Mouse (Mus musculus) left cerebral cortex, postnatal 4 days (tissue): Measurements from ENCODE around the gene Dlgap1. TPM values are rescaled to one million over a fixed set of nuclear protein-coding genes. Genes with fewer than 3 reads are reported as not detected.
A peak's percentile ranks its signal among the peaks of the same experiment; 100 is the strongest.

Experiments used
- DNase-seq: peaks from one replicate; pipeline ENCODE4 v3.0.0-alpha.2; 2022
- intact Hi-C: fragments of 180-260 bp; cut with DNase I; formaldehyde crosslinking; loops from one replicate; pipeline ENCODE4 v1.15.1; 2025
- total RNA-seq, 2 experiments: library from RNA; stranded (reverse); gene quantifications; 2 replicates each; pipeline ENCODE4 v1.2.3; 2021

The Dlgap1 gene
- total RNA-seq, 2 experiments from 2014 or later, result 157 to 164 TPM

DNA sequence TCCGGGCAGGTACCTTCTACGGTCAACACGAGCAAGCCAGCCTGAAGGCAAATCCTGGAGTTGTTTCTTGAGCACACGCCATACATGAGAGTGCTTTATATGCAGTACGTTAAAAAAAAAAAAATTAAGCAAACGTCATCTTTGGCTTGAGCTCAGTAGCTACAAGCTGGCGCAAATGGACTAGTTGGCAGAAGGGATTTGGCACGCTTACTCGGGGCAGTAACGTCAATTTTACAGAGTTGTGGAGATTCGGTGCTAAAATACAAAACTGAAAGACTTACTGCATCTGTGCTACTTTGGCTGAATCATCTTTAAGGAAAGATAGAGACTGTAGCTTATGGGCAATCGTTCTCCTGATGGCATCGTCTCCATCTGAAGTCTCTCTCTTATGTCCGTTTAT is 474.1 kb downstream of the Dlgap1 start:
- DNase-seq, result peak; percentile 62
- intact Hi-C loops, result no loop called here

DNA sequence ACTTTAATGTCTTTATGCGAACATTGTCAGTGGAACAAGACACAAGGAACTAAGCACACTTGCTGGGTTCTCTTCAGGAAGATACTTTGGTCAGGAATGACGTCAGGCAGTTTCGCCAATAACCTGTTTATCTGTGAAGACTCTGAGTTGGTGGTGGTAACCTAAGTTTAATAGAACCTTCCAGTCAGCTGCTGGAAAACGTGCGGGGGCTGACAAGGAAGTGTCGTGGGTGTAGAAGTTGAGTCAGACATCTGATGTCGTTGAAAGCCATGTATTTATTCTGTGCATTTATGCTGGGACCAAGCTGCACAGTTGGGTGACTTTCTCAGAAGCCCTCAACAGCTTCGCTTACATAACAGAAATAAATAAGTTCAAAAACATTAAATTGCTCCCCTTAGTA is 477.6 kb downstream of the Dlgap1 start:
- intact Hi-C loops, result no loop called here
- DNase-seq, result no peak

DNA sequence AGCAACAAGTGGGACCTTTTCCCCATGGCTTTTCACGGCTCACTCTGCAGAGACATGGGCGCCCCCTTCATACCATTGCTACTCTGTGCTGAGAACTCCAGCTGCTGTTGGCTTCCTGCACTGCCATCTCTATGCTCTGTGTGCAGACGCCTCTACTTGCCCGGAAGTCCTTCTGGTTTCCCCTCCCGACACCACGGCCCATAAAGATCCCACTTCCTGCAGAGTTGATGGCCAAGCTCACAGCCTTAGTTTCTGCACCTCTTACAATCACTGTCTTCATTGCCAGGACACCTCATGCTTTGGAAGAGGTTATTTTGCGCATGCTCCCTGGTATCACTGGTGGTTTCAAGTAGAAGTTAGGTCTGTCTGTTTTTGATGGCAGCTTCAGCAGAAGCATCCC is 486.2 kb downstream of the Dlgap1 start:
- intact Hi-C loops, result no loop called here
- DNase-seq, result no peak

DNA sequence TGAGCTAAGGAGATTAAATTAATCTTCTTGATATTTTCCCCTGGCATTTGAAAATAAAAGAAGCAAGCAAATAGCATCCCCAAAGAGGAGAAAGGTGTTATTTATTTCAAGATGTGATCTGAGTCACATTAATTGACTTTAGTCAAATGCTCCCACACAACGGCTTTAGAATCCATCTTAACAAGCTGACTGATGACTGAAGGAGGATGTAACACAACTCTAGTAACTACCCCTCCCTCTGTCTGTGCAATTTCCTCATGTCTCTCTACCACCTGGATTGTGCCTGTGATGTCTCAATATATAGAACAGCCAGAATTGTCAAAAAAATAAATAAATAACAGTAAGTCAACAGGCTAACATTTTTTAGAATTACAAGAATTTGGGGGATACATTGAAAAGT is 488.2 kb downstream of the Dlgap1 start:
- DNase-seq, result no peak
- intact Hi-C loops, result no loop called here

DNA sequence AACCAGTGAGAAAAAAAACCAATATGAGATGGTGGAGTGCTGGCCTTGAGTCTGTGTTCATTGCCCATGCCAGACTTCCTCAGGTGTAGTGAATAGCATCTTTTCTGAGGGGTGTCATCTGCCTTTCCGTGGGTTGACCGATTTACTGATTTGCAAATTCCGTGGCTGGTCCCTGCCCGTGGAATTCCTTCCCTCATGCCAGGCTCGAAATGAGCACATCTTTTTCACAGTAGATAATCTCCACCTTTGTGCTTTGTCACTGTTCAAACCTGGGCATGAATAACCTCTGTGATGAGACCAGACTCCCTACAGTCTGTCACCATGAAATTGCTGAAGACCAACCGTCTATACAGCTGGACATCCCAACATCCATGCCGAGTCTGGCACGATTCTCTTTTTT is 493.4 kb downstream of the Dlgap1 start:
- intact Hi-C loops, result no loop called here
- DNase-seq, result no peak

DNA sequence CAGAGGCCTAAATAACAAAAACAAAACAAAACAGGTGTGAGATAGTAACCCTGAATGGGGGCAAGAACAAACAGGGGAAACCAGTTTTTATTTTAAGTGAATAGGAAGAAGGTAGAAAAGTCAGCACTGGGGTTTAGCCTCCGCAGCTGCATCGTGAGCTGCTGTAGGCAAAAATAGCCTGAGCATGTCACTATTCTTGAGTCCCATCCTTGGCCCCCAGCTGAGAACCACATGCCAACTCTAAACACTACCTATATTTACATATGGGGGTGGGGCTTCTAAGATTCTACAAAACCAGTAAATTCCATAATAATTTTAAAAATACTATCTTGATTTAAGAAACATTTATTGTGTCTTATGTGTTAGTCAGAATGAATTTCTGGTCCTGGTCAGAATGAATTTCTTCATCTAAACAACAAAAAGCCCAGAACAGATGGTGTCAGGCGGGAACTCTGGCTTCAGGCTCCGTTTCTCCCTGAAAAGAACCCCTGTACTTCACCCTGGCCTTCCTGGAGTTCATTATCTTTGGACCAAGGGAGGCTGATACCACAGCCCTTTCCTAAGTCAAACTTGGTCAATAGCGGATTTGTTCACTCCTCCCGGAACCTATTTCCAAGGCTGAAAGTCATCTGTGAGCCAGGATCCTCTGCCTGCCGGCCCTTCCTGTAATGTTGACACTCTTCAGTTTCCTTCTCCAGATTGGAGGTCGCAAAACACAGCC is 494.1 kb downstream of the Dlgap1 start:
- intact Hi-C loops, result no loop called here
- peak; percentile 49 for DNase-seq

DNA sequence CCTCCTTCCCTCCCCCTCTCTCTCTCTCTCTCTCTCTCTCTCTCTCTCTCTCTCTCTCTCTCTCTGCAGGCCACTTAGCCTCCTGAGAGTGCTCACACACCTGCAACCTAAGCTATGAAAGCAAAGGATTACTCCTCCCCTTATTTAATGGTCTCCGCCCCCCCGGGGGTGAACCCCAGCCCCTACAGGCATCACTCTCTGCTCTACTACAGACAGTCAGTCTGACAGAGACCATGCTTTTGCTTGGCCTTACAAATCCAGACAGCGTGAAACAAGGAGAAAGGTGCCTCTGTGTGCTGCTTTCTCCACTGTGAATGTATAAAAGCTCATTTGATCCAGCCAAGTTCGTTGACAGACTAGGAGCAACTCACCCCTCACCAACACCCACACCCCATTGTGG is 497.5 kb downstream of the Dlgap1 start:
- no peak for DNase-seq
- intact Hi-C loops, result no loop called here

DNA sequence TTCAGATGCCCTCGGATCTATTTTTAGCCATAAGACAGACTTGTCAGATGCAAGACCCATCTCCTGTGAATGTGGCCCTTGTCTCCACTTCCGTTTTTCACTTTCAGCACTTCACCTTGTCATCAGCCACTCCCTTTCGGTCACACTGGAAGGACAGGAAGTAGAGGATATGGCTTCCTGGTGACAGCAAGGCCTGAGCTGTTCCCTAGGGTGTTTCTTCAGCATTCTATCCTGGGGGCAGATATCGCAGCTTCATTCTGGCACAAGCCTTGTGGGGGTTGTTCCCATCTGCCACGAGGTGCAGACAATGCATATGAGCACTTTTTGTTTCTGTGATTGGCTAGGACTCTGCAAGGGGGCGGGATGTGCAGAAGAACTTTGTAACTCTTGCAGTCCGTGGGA is 502.1 kb downstream of the Dlgap1 start:
- intact Hi-C loops, result no loop called here
- DNase-seq, result no peak

DNA sequence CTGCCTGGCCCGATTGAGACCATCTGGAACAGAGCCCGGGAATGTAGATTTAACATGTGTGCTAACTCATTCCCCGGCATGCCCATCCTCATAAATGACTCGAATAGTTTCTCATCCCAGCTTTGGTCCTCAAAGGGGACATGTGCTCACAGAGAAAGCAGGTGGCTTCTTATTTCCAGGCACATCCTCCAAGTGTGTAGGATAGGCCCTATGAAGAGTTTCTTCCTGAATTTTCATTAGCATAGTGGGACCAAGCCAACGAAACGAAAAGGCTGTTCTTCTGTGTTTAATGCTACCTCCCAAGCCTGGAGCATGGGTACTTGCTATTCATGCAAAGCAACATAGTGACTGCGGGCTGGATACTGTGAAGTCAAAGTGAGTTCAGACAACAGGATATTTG is 503.3 kb downstream of the Dlgap1 start:
- intact Hi-C loops, result no loop called here
- no peak for DNase-seq

DNA sequence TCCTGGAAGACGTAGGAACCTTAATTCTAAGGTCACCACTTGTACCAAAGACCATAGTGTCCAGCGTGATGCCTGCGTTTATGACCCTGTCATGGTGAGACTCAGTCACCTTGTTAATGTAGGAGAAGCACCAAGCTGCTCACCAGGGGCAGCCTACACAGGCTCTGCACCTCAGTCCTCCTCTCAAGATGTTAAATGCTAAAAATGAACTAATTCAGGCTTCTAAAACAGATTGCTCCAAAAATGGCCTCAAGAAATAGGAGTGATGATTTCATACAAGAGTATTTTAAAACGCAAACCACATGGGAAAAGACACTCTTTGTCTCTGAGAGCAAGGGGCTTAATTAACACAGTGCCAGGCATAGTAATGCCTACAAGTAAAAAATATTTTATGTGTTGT is 505.0 kb downstream of the Dlgap1 start:
- intact Hi-C loops, result no loop called here
- no peak for DNase-seq

DNA sequence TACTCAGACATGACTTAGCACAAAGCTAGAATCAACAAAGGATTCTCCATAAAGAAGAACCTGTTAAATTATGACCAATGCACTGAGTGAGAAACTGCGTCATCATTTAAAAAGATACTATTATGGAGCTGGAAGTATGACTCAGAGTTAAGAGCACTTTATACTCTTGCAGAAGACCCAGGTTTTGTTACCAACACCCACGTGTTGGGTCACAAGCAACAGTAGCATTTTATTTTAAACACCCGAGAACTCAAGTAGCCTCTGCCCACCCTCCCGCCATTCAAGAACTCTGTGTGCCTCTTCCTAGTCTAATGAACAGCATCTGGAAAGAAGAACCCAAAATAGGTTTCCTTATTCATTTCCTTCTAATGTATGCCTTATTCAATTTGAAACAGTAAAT is 514.8 kb downstream of the Dlgap1 start:
- intact Hi-C loops, result no loop called here

DNA sequence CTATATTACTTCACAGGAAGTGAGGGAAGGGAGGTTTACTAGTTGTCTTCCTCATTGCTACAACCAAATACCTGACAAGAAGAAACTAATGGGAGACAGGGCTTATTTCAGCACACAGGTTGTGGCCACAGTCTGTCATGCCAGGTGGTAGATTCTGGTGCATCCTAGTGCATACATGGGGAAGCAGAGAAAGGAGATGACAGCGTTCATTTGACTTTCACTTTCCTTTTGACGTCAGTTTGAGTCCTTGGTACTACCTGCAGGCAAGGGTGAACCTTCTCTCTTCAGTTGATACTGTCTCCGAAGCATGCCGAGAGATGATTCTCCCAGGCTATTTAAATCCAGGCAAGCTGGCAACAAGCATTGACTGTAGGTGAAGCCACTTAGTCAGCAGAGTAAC is 516.8 kb downstream of the Dlgap1 start:
- no peak for DNase-seq
- intact Hi-C loops, result no loop called here

More for the DNA sequence above, 514.8 kb downstream of the Dlgap1 start:
- DNase-seq, result no peak

DNA sequence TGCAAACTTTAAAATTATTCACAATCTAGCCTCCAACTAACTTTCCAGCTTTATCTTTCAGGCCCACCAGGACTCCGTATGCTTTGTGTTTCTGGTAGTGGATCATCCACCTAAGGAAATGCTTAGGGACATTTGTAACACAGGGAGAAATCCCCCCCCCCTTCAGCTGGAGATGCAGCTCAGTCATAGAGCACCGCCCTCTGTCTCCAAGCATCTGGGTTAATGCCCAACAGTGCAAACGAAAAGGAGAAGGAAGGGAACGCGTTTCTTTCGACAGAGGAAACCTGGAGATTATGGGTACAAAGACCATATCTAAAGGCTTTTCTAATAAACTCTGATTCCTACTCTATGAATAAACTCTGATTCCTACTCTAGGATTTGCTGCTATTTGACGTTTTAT is 517.4 kb downstream of the Dlgap1 start:
- intact Hi-C loops, result no loop called here
- DNase-seq, result no peak

DNA sequence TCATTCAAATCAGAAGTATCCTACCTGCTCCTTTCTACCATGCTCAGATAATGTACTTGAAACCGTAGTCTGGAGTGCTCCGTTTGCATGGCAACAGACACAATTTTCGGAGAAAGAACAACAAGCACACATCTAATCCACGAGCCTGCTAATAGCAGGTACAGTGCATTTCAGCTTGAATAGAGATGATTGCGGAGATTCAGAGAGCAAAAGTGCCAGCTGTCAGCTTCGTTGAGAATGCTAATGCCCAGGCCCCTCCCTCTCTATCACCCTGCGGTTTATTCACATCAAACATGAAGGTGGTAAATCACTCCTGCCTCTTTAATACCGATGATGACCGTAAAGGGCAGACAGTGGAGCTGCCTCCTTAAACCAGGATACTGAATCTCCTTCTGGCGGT is 518.0 kb downstream of the Dlgap1 start:
- intact Hi-C loops, result no loop called here
- peak; percentile 38 for DNase-seq

DNA sequence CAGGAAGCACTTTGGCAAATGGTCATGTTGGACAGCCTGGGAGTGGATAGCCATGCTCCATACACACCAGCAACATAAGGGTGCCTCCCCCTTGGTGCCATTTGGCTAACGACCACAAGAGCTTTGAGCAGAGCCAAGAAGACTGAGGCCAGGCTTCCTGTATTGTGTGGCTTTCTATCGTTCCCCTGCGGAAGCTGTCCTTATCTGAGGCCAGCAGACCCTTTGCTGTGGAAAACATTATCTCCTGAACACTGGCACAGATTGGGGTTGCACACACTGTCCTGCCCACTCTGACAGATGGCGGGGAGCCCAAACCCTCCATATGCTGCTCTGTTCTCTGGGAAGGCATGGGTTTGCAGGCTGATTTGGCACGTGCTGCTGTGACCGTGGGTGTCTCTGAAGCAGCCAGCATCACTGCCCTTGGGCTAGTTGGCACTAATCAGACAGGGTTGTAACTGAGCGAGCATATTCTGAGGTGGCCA is 520.0 kb downstream of the Dlgap1 start:
- DNase-seq, result peak; percentile 98
- intact Hi-C loops, result no loop called here

DNA sequence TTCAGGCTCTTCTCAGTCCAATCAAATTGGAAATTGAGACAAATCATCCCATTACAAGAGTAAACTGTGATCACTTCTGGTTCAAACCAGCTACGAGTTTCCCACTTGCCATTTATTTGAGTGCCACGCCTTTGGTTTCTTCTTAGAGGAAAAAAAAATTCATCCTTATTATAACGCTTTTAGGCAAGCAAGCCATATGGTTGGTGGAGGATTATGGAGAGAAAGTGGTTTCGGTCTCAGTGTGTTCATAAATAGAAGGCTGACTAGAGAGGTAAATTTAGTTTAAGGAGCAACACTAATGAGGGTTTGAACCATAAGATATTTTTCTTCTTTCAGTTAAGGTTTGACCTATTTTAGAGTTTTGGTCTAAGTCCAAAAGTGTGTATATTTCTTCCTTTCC is 522.7 kb downstream of the Dlgap1 start:
- no peak for DNase-seq

DNA sequence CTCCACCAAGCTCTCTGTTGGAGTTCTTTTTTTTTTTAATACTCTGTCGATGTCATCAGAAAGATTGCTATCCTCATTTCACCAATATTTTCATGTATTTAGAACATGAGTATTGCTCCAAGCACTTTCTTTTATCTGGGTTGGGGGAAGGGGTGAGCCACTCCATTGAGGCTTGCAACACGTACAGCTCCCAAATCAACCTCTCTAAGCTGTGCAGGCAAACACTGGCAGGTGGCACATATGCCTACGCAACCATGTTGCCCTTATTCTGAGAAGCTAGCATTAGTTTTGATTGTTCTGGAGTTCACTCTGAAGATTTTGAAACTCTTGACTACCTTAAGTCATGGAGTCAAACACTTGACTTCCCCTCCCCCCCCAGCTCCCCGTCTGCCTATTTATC is 525.5 kb downstream of the Dlgap1 start:
- intact Hi-C loops, result no loop called here

More for the DNA sequence above, 522.7 kb downstream of the Dlgap1 start:
- intact Hi-C loops, result no loop called here

DNA sequence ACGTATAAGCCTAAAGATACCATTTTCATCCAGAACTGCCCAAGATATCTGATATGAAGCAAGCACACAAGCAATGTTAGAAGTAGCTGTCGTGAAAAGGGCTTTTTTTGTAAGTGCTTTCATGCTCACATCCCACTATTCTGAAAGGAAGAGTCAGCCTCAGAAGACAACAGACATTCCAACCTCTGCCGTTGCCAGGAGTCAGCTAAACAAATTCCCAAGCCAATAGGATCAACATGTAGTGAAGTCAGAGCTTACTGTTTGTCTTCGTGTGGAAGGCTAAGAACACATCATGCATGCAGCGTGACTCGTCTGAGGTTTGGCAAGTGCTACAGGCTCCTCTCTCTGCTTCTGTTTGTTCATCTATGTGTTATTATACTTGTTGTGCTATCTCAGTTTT is 529.4 kb downstream of the Dlgap1 start:
- intact Hi-C loops, result no loop called here
- no peak for DNase-seq

More for the DNA sequence above, 525.5 kb downstream of the Dlgap1 start:
- DNase-seq, result no peak

DNA sequence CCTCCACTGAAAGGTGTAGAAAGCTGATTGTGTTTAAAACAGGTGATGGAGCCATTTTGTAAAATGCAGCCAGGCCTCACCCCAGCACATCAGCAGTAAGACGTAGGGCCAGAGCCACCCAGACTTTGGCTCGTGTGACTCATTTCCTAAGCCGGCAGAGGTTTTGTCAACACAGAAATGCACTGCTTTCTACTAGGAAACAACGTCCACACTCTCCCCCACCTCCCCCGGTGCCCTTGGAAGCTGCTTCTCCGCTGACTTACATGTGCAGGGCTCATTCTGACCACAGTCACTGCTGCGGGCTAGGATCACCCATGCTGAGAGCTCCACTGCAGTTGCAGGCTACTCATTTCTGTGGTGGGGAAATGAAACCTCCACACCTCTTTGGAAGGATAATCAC is 533.1 kb downstream of the Dlgap1 start:
- intact Hi-C loops, result no loop called here
- DNase-seq, result no peak

DNA sequence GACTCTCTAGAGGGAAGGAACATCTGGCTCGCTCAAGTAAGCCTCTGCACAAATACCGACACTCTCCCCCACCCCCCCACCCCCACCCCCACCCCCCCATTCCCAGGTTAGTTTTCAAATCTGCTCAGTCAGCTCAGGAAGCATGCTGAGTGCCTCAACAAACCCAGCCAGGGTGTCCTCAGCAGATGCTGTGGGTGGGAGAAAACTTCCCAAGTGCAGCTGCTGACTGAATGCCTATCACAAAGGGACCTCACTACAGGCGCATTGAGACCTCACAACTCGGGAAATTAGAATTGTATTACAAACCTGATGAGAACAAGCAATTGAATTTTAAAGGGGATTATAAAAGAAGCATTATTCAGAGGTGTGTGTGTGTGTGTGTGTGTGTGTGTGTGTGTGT is 538.9 kb downstream of the Dlgap1 start:
- DNase-seq, result no peak
- intact Hi-C loops, result no loop called here

DNA sequence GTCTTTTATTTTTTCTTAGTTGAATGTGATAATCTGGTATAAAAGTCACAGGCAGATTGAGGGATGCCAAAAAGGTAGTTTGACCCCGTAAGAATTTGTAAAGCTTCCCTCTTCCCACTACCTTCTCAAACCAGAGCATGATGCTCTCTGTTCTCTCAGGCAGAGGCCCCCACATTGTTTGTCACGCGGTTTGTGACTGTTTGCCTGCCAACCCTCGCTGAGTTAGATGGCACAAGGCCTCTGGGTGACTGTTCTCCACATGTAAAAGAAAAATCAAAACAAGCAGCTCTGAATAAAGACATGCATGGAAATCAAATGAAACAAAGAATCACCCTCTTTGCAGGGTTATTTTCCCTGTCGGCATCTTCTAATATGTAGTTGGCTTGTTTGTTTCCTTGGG is 541.6 kb downstream of the Dlgap1 start:
- intact Hi-C loops, result no loop called here
- no peak for DNase-seq

DNA sequence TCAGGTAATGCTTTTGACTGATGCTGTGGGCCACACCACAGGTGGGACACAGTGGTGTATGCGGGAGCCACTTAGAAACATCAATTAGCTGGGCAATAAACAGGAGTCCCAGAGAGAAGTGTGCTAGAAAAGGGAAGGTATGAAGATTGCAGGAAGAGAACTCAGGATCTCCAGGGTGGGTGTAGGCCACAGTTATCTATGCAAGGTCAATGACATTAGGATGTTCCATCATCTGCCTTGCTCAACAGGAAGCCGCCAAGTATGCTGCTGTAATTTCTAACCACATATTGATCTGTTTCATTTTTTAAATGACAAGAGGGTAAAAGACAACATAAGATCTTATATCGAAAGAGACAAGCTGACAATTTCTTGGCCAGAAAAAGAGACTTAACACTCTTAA is 542.5 kb downstream of the Dlgap1 start:
- intact Hi-C loops, result no loop called here
- DNase-seq, result no peak

DNA sequence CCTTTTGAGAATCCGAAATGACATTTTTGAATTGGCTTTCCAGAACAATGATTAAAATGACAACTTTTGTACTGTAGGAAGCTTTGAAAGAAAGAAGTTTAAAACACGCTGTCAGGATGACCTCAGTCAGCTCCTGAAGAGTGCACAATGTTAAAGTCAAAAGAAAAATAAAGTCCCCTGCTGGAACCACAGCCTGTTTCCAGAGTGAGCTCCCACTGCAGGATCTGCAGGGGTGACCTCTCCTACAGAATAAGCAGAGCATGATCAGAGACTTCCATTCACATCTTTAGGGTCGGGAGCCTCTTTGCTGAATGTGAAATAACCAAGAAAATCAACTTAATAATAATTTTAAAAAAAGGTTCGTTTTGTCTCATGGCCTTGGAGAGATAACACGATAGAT is 544.9 kb downstream of the Dlgap1 start:
- intact Hi-C loops, result no loop called here
- DNase-seq, result no peak
